Mouse (Mus musculus) forebrain, embryonic 11.5 days (tissue): ENCODE data around the gene Clk3. TPM values are rescaled to one million over a fixed set of nuclear protein-coding genes. Genes with fewer than 3 reads are reported as not detected.

ENCODE experiments used
- ATAC-seq: fragments of 200-750 bp; cut with Nextera tagmentation; replicated peaks from 2 replicates; pipeline ENCODE4 v1.8.0; 2017; ENCODE audit warnings: moderate TSS enrichment; ENCODE audit not compliant: low FRiP score
- DNase-seq: peaks from one replicate; pipeline ENCODE4 v3.0.0-alpha.2; 2017; ENCODE audit warnings: low spot score
- H3K27ac ChIP-seq: fragments of 300-500 bp; sonication (generic); 2 replicates; pipeline ENCODE4 v1.5.1; 2014; ENCODE audit warnings: low read depth, low read length
- H3K27me3 ChIP-seq: fragments of 300-500 bp; sonication (generic); 2 replicates; pipeline ENCODE4 v1.6.1; 2014; ENCODE audit warnings: mild to moderate bottlenecking, low read length, mixed read lengths; ENCODE audit not compliant: control insufficient read depth, insufficient read depth
- H3K36me3 ChIP-seq: fragments of 300-500 bp; sonication (generic); 2 replicates; pipeline ENCODE4 v1.6.1; 2014; ENCODE audit warnings: mild to moderate bottlenecking, low read length, moderate library complexity, mixed read lengths; ENCODE audit not compliant: control insufficient read depth, insufficient read depth
- H3K4me1 ChIP-seq: fragments of 300-500 bp; sonication (generic); replicated peaks from 2 replicates; pipeline ENCODE4 v1.6.1; 2014; ENCODE audit warnings: low read length, mixed read lengths; ENCODE audit not compliant: control insufficient read depth, insufficient read depth
- H3K4me2 ChIP-seq: fragments of 300-500 bp; sonication (generic); 2 replicates; pipeline ENCODE4 v1.6.1; 2014; ENCODE audit warnings: low read depth, mild to moderate bottlenecking, low read length, moderate library complexity, mixed read lengths; ENCODE audit not compliant: severe bottlenecking
- H3K4me3 ChIP-seq: fragments of 300-500 bp; sonication (generic); 2 replicates; pipeline ENCODE4 v1.5.1; 2014; ENCODE audit warnings: low read depth, low read length
- H3K9ac ChIP-seq: fragments of 300-500 bp; sonication (generic); 2 replicates; pipeline ENCODE4 v1.6.1; 2014; ENCODE audit warnings: low read length
- H3K9me3 ChIP-seq: fragments of 300-500 bp; sonication (generic); 2 replicates; pipeline ENCODE4 v1.6.1; 2016; ENCODE audit warnings: low read length, mixed read lengths; ENCODE audit not compliant: control insufficient read depth
- WGBS: fragments of 180-500 bp; shearing (Covaris S2); extraction: QIAGEN DNeasy Blood & Tissue Kit; methylation state at CpG from one replicate; pipeline ENCODE4 v1.1.7; 2014; 5-methylcytosine and 5-hydroxymethylcytosine counted together
- polyA plus RNA-seq: library from polyadenylated mRNA; unstranded; fragments of >200 nt; fragmentation: Nextera tagmentation; extraction: Ambion mirVana; gene quantifications from 2 replicates; pipeline ENCODE4 v1.2.1, GENCODE M21; 2014

Gene Clk3
- polyA plus RNA-seq, 1 experiment from 2014 or later = 91.5 TPM

DNA sequence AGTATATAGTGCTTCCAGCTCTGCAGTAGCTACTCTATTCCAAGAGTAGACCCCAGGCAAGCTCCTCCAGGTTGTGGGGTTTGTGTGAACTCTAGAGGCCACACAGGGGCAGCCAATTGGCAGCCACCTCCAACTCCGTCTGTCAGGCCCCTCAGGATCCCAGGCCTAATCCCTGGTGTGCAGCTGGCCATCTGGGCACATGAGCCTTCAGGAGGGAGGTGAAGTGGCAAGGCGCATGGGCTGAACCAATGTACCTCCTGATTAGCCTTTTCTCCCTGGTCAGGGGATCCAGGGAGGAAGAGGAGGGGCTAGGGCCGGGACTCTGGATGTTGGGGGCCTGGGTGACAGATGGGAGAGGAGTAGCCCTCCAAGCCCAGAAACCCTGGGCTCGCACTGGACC lies 10.1 kb upstream of the Clk3 start:
- Histone ChIP-seq H3K27me3 (no peaks in the 10 kb centered on the region), H3K4me3 (no peak overlapping the region), H3K36me3 (no peaks in the 10 kb centered on the region), H3K4me2 (no peak overlapping the region), H3K9me3 (no peaks in the 10 kb centered on the region), H3K4me1 (no peaks in the 10 kb centered on the region), H3K9ac (no peak overlapping the region), H3K27ac (no peak overlapping the region)
- WGBS = 64% methylated on average over 4 of the region's 4 CpGs
- ATAC-seq (no peak), DNase-seq (no peak)

DNA sequence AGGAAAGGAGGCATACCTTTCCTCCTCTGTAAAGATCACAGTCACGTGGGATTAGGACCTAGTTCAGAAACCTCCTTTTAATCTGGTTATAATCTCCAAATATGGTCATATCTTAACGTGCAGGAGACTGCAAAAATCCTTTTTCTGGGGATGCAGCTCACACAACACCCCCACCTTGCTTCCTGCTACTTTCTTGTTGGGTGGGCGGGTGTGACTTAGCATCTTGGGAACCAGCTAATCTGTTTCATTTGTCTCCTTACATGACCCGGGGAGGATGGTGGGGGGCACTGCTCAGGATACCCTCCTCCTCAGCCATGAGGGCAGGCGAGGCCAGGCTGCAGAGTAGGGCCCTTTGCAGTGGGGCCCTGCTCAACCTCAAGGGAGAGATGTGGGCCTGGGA lies 9.4 kb upstream of the Clk3 start:
- Histone ChIP-seq H3K27me3 (no peaks in the 10 kb centered on the region), H3K9me3 (no peaks in the 10 kb centered on the region), H3K4me2 (no peak overlapping the region), H3K4me3 (no peak overlapping the region), H3K36me3 (no peaks in the 10 kb centered on the region), H3K27ac (no peak overlapping the region), H3K9ac (no peak overlapping the region; the same call in 1 of the 2 replicates), H3K4me1 (no peaks in the 10 kb centered on the region)
- no peak for ATAC-seq
- 69% methylated on average over 5 of the region's 5 CpGs for WGBS
- no peak for DNase-seq

DNA sequence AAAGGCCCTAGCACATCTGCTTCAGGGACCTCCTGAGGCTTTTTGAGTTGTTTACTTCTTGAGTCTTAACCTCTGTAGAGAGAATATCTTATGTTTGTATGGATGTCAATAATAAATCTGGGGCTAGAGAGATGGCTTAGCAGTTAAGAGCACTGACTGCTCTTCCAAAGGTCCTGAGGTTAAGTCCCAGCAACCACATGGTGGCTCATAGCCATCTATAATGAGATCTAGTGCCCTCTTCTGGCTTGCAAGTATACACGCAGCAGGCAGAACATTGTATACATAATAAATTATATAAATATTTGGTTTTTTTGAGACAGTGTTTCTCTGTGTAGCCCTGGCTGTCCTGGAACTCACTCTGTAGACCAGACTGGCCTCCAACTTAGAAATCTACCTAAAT lies 8.5 kb upstream of the Clk3 start:
- H3K4me2 ChIP-seq = no peak overlapping the region
- no peak overlapping the region for H3K4me3 ChIP-seq
- H3K4me1 ChIP-seq = no peaks in the 10 kb centered on the region
- no peaks in the 10 kb centered on the region for H3K36me3 ChIP-seq
- no peak overlapping the region for H3K27ac ChIP-seq
- DNase-seq (no peak), ATAC-seq (no peak)
- WGBS = 20% methylated on average over 1 of the region's 1 CpGs
- H3K27me3 ChIP-seq = no peaks in the 10 kb centered on the region
- no peak overlapping the region for H3K9ac ChIP-seq
- H3K9me3 ChIP-seq = no peaks in the 10 kb centered on the region

DNA sequence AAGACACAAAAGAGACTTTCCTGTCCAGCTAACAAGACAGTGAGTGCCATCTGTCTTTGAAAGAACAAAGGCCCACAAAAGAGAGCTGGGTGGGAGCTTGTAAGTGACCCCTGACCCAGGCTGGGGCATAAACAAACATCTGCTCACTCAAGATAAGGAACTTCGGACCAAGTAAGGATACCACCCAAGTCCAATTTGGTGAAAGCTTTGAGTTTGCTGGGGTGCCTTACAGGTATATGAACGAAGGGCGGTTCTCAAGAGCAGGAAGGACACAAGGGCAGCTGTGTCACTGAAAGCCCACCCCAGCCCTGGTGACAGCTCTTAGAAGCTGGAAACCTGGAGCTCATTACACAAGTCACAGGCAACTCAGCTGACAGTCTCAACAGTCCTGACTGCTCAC lies 8.1 kb upstream of the Clk3 start:
- WGBS = 93% methylated on average over 3 of the region's 3 CpGs
- no peak for DNase-seq
- H3K36me3 ChIP-seq = no peaks in the 10 kb centered on the region
- ATAC-seq = no peak
- H3K9ac ChIP-seq = no peak overlapping the region
- H3K4me1 ChIP-seq = no peaks in the 10 kb centered on the region
- no peak overlapping the region for H3K4me3 ChIP-seq
- H3K9me3 ChIP-seq = no peaks in the 10 kb centered on the region
- H3K27ac ChIP-seq = no peak overlapping the region
- H3K4me2 ChIP-seq = no peak overlapping the region
- no peaks in the 10 kb centered on the region for H3K27me3 ChIP-seq

DNA sequence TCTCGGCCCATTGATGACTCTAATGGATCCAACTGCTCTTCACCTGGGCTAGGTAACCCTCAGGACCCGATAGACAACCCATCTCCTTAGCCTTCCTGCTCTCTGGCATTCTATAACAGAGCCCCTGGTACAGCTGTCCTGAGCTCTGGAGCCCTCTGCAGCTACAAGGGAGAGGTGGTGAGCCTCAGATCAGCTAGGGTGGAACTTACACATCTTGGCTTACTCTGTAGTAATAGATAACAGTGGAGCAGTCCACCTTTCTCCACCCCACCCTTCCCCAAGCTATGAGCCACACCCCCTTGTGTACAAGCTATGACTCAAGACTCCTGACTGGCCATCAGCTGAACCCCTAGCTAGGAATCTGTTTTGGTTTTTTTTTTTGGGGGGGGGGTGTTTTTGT lies 5.2 kb upstream of the Clk3 start:
- ATAC-seq (no peak), DNase-seq (no peak)
- Histone ChIP-seq H3K4me1 (peaks cover 6% of the 10 kb centered on the region; the same call in 1 of the 2 replicates), H3K9me3 (no peaks in the 10 kb centered on the region), H3K4me2 (no peak overlapping the region), H3K9ac (no peak overlapping the region), H3K27ac (no peak overlapping the region), H3K27me3 (no peaks in the 10 kb centered on the region), H3K36me3 (no peaks in the 10 kb centered on the region), H3K4me3 (no peak overlapping the region)
- 91% methylated on average over 2 of the region's 2 CpGs for WGBS

DNA sequence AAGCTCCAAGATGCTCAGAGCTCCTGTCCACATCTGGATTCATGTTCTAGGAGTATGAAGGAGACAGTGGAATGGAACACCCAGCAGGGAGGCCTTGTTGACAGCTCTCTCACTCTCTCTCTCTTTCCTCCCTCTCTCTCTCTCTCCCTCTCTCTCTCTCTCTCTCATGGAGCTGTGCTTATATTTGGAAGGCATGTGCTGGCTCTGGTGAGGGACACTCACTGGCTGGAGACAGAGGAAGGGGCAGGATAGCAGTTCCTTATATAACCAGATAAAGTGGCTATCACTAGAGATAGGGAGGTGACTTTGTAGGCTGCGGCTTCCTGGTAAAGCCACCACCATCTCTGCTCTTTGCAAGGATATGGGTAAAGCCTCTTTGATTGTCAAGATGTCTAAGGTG lies 4.6 kb upstream of the Clk3 start:
- WGBS = 96% methylated on average over 1 of the region's 1 CpGs
- H3K4me1 ChIP-seq = peaks cover 6% of the 10 kb centered on the region; the same call in 1 of the 2 replicates
- H3K4me2 ChIP-seq = no peak overlapping the region
- no peaks in the 10 kb centered on the region for H3K27me3 ChIP-seq
- DNase-seq = no peak
- H3K9ac ChIP-seq = no peak overlapping the region
- no peaks in the 10 kb centered on the region for H3K9me3 ChIP-seq
- no peak overlapping the region for H3K27ac ChIP-seq
- H3K4me3 ChIP-seq = no peak overlapping the region
- no peak for ATAC-seq
- H3K36me3 ChIP-seq = no peaks in the 10 kb centered on the region

DNA sequence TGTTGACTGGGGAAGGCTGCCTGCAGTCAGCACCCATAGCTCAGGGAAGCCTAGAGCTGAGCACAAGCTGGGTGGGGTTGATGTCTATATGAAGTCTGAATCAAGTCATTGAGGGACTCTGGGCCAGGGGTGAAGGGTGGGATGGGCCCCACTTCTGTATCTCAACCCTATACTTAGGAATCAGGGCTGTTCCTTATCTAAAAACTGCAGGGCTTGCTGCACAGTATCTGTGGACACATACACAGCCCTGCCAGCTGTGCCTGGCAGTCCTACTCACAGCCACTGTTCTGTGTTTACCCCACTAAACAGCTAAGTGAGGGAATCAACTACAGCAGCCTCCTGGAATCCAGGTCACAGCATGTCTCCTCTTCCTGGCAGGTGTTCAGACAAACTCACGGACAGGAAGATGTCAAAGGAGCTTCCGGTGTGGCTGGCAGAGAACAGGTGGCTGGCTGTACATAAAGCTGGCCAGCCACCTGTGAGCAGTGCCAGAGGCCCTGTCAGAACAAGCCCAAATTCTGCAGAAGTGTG lies 3.9 kb upstream of the Clk3 start:
- H3K9ac ChIP-seq = no peak overlapping the region
- ATAC-seq (no peak), DNase-seq (no peak)
- no peaks in the 10 kb centered on the region for H3K9me3 ChIP-seq
- 72% methylated on average over 2 of the region's 2 CpGs for WGBS
- peaks cover 6% of the 10 kb centered on the region; the same call in 1 of the 2 replicates for H3K4me1 ChIP-seq
- H3K4me3 ChIP-seq = no peak overlapping the region
- H3K27me3 ChIP-seq = no peaks in the 10 kb centered on the region
- no peaks in the 10 kb centered on the region for H3K36me3 ChIP-seq
- no peak overlapping the region for H3K4me2 ChIP-seq
- no peak overlapping the region for H3K27ac ChIP-seq

DNA sequence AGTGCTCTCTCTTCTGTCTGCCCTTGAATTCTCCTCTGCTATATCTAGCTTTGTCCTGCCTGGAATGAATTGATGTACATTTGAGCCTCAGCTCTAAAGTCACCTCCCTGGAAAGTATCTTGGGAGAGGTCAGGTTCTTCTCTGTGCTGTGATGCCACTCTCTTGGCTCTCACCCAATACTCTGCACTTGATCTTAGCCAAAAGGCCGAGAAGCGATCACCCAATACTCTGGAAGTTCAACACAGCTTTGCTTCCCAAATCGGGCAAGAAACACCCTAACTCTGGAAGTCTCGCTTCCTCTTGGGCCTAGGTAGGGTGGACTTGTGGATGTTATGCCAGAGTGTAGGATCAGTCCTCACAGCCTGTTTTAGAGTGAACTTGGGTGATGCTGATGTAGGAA lies 1.6 kb upstream of the Clk3 start:
- ATAC-seq (no peak), DNase-seq (no peak)
- no peak overlapping the region for H3K4me3 ChIP-seq
- H3K9me3 ChIP-seq = no peaks in the 10 kb centered on the region
- no peak overlapping the region for H3K9ac ChIP-seq
- 96% methylated on average over 4 of the region's 4 CpGs for WGBS
- peaks cover 18% of the 10 kb centered on the region; the same call in 1 of the 2 replicates for H3K4me1 ChIP-seq
- H3K36me3 ChIP-seq = no peaks in the 10 kb centered on the region
- no peak overlapping the region for H3K27ac ChIP-seq
- H3K4me2 ChIP-seq = no peak overlapping the region
- no peaks in the 10 kb centered on the region for H3K27me3 ChIP-seq

DNA sequence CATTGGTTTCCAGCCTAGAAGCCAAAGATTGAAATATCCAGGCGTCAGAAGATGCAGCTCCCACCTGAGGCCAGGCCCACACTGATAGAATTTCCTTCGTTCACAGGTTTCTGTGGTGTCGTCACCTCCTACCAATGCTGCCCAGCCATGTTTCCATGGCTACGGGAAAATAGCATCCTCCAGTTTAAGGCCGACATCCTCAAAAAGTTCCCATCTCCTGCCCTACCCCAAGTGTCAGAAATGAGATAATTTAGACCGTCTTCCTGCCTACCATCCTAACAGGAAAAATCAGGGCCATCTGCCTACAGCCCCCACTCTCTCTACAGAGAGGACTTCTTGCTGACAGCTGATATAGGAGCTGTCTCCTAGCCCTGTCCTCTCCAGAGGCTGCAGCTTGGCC lies 771 bp upstream of the Clk3 start:
- Histone ChIP-seq H3K27ac (no peak overlapping the region), H3K9me3 (no peaks in the 10 kb centered on the region), H3K4me2 (peak overlapping the region; percentile 92), H3K4me1 (peaks cover 20% of the 10 kb centered on the region; the same call in 1 of the 2 replicates), H3K27me3 (no peaks in the 10 kb centered on the region), H3K9ac (peak overlapping the region; percentile 98), H3K36me3 (no peaks in the 10 kb centered on the region; the same call in 1 of the 2 replicates), H3K4me3 (peak overlapping the region; percentile 92)
- DNase-seq (no peak), ATAC-seq (no peak)
- 39% methylated on average over 6 of the region's 6 CpGs for WGBS
